Mouse (Mus musculus) ovary, adult 18-20 months (tissue): Measurements from ENCODE around the gene Ppp1r2.

Source experiments
- DNase-seq: peaks from one replicate; pipeline ENCODE4 v3.0.0; 2022; ENCODE audit warnings: low spot score, mixed read lengths

Gene Ppp1r2

DNA sequence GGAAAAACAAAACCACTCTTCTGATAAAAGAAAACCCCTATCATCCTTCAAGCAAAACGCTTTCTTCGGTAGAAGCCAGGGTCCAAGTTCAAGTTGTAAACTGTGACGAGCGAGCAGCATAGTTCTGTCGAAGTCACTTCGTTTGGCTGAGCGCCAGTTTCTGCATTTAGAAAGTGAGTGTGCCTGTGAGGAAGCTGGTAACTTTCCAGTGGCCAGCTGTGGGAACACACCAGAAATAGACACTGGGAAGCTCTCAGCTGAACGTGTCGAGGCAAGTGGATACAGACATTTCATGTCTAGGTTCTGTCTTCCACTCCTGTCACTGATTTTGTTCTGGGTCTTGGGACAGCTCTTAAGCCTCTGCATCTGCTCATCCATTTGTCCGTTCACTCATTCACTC lies 15.2 kb upstream of the Ppp1r2 start:
- DNase-seq, result peak; percentile 56

GRCm38 (mm10) chr16:31287712-31288111 lies 12.6 kb upstream of the Ppp1r2 start:
- no peak for DNase-seq

GRCm38 (mm10) chr16:31286801-31287488 lies 11.9 kb upstream of the Ppp1r2 start:
- DNase-seq, result no peak

DNA sequence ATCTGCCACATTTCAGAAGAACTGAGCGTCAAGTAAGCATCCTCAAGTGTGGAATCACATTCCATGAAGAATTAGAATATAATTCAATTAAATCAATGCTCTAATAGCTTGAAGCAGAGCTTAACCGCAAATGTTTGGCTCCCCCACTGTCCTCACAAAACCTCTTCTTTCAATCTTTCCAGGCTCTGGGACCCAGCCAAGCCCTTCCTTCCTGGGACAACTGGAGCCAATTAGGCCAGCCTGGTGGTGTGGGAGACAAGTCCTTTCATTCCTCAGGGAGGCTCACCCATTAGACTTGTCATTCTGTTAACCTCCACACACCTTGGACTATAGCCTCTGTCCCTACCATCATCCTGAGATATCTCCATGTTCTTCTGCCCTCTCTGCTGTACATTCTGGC lies 6.9 kb upstream of the Ppp1r2 start:
- no peak for DNase-seq

DNA sequence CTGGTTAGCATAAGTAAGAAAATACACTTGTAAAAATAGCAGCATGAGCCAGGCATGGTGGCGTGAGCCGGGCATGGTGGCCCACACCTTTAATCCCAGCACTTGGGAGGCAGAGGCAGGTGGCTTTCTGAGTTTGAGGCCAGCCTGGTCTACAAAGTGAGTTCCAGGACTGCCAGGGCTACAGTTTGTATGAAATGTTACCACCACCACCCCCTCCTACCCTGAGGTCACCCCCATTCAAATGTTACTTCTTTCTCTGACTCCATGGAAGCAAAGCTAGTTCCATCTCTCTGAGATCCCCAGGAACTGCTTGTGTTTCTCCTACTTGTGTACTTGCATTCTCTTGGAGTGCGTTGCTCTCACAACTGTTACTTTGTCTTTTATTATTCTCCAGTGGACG lies 5.1 kb upstream of the Ppp1r2 start:
- no peak for DNase-seq

- DNase-seq, result no peak
These were observed 3.5 kb upstream of the Ppp1r2 start for GRCm38 (mm10) chr16:31278581-31278980.

DNA sequence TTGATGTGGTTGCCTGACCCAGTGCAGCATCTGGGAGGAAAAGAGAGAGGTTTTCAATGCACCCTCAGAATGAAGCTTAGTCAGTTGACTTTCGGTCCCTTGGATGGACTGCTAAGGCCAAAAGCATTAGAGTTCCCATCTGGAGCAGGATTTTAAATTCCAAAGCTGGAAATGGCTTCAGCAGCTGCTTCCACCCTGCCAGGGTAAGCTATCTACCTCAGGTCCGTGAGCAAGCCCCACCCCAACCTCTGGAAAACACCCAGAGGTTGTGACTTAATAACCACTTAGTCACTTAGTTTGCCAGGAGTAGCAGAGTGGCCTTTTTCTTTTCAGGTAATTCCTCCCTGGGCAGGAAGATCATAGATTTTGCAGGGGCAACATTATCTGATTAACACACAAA lies 3.0 kb upstream of the Ppp1r2 start:
- no peak for DNase-seq

DNA sequence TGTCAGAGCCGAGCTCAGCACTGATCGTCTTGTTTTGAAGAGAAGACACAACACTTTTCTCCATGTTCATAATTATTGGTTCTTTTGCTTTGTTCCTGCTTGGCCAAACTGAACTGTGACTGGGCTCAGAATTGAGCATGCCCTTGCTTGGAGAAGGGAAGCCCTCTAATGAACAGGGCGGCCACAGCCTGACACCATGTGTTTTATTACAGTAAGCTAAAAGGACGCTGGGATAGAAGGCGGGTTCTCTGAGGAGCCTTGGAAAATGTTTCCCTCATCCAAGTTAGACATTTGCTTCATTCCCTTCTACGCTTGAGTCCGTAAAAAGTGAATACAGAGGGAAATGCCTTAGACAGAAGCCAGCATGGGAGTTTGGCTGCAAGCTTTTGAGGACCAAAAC lies 1.9 kb upstream of the Ppp1r2 start:
- no peak for DNase-seq

- DNase-seq, result peak; percentile 27
These were observed 1.5 kb upstream of the Ppp1r2 start for GRCm38 (mm10) chr16:31276539-31276938.

DNA sequence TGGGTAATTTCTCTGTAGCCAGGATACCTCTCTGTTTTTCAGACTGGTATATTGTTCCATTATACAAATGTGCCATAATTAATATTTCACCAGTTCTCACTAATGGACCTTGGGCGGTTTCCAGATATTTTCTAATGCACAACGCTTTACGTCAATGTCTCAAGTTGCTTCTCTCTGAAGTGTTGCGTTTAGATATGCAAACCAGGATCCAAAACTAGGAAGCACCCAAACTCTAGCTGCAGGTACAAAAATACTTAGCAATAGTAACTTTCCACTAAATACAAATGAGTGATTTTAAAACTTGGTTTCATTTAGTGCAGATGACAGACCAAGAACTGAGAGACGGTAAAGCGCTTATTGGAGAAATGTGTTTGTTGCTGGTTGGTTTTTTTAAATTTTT lies 993 bp downstream of the Ppp1r2 start:
- no peak for DNase-seq

DNA sequence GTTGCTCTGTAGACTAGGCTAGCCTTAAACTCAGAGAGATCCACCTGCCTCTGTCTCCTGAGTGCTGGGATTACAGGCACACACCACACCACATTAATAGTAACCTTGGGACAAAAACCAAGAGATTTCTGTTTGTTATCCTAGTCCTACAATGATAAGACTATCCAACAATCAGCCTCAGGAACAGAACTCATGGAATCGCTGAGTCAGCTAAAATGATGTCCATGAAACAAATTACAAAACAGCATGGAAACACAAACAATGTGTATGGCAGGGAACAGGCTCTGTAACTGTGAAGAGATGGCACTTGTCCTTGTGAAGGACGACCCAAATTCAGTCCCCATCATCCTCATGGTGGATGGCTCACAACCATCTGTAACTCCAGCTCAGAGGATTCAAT lies 8.4 kb downstream of the Ppp1r2 start:
- DNase-seq, result no peak

DNA sequence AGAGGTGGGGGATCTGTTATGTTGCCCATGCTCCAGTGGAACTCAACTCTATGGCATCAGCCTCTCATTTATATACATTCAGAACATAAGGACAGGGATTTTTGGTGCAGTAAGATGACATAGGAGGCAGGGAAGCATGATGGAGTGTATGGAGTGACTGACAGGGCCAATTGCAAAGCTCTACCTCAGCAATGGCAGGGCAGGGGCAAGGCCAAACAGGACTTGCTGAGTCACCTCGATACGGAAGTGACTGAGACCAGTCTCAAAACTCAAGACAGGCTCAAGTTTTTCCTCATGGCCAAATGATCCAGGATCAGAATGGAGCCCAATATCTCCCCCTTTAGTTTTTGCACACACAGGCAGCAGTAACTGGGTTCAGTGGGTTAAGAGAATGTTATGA lies 18.9 kb downstream of the Ppp1r2 start:
- DNase-seq, result no peak

DNA sequence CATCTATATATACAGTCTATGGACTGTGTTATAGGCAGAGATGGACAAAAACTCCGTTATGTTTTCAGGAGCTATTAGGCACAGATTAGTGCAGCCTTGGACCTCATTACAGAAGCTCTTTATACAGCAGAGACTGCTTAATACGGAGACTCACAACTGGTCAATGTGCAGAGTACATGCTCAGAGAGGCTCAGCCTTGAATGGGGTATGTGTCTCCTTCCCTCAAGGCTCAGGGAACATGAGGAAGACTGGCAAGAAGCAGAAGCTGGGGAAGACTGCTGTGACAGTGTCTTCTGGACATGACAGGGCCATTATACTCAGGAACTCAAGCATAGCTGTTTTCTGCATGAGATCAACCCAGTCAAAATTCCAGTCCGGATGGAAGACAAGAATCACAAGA lies 19.4 kb downstream of the Ppp1r2 start:
- no peak for DNase-seq

GRCm38 (mm10) chr16:31249401-31249800 lies 25.7 kb downstream of the Ppp1r2 start:
- DNase-seq, result no peak

- no peak for DNase-seq
These were observed 26.4 kb downstream of the Ppp1r2 start for GRCm38 (mm10) chr16:31248717-31249116.

GRCm38 (mm10) chr16:31247442-31247841 lies 27.6 kb downstream of the Ppp1r2 start:
- DNase-seq, result no peak

GRCm38 (mm10) chr16:31244053-31244452 lies 31.0 kb downstream of the Ppp1r2 start:
- no peak for DNase-seq

- DNase-seq, result no peak
These were observed 33.6 kb downstream of the Ppp1r2 start for GRCm38 (mm10) chr16:31241433-31241832.

DNA sequence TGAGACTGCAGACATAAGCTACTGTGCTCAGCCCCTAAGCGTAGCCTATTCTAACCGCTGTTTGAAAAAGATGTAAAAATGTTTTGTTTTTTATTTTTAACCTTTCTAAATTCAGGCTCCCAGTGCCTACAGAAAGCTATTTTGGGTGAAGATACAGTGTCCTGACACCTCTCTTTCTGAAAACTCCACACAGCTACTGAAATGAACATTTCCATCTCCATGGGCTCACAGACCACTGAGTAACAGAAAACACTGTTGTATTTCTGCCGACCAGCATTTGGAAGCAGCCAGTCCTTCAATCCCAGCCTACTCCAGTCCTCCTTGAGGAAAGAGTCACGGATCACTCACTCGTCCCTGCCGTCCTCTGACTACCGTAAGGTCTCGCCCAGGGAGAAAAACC lies 34.5 kb downstream of the Ppp1r2 start:
- DNase-seq, result no peak

DNA sequence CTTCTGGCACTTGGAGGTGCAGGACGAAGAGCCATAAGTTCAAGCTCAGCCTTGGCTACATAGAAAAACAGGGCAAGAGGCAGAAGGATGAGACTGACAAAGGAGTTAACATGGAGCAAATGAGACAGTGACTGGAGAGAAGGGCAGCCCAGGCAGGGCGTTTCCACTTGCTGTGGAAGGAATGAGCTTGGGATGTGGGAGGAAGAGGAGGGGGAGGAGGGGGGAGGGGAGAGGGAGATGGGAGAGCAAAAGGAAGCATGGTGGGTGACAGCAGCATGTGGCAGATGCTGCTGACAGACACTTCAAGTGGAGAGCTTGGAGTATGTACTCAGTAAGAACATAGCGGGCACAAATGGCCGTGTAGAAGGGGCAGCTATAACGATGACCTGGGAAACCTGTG lies 36.8 kb downstream of the Ppp1r2 start:
- no peak for DNase-seq

DNA sequence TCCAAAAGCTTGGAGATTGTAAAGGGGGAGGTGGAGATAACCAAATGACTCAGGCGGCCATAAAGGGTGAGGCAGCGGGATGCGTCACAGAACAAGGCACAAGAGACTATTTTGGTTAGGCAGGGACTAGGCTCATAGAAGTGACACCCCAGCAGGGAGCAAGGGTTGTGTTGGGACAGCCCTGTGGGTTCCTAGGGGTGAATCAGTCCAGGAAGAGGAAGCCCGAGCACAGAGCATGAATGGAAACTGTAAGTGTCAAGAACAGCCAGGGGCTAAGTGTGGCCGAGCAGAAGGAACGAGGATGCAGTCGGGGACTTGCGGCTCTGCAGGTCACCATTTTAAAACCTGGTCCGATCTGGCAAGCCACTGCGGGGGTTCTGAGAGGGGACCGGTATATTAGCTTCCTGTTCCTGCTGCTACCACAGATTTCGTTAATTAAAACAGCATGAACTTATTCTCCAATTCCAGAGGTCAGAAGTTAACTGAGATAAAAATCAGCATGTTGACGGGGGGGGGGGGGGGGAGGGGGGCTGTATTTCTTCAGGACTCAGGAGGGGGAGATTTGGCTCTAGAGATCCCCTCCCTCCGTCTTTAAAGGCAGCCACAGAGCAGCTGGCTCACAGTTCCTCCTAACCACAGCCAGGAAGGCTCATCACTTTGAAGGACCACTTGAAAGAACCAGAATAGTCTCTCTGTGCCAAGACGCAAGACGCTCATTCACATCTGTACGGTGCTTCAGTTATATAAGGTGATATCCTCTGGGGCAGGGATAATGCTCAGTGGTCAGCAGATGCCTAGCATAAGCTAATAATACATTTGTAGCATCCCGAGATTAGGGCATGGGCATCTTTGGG lies 39.4 kb downstream of the Ppp1r2 start:
- DNase-seq, result no peak

DNA sequence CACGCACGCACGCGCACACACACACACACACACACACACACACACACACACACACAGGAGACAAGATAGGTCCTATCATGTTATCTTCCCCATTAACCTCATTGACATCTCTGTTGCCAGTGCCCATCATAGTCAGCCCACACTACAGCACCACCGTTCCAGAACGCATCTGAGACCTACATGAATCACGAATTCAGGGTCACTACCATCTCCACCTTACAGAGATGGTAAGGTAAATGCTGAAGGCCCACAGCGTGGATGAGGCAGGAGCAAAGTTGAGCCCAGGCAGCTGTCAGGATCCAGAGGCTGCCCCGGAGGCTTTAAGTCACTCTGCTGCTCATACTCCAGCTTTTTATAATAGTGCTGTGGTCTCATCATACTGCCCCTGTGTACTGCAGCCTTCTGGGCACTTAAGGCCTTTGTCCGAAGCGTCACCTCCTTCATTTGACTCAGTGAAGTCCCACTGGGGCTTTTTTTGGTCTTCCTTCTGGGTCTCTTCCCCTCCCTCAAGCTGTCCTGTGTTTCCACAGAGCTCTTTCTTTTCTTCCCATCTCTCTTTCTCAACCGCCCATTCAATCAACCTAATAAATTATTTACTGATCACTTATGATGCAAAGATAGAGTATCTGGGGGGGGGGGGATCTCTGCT lies 40.1 kb downstream of the Ppp1r2 start:
- DNase-seq, result no peak

DNA sequence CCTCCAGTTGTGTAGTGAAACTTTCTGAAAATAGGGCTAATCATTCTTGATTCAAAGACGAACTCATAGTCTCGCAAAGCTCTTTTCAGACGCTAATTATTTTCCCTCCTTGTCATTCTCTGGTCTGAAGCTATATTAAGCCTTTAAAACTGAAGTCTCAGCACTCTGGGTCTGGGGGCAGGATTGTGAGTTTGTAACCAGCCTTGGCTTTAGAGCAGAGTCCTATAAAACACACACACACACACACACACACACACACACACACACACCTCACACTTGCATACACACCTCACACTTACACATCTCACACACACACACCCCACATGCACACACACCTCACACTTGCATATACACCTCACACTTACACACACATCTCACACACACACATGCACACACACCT lies 40.7 kb downstream of the Ppp1r2 start:
- no peak for DNase-seq
